Mouse (Mus musculus) hematopoietic stem cell, adult 5-6 weeks (primary cell): ENCODE results near the gene Zic3. TPM values are rescaled to one million over a fixed set of nuclear protein-coding genes. Genes with fewer than 3 reads are reported as not detected.

Source experiments
- ATAC-seq, 2 experiments: fragments of 125-278 bp in 1 of 2; replicated peaks in 1 of 2; 2 replicates each; pipeline ENCODE4 v1.8.0; 2016 to 2017; ENCODE audit warnings: inconsistent platforms in 2 of 2, mild to moderate bottlenecking in 2 of 2, moderate number of reproducible peaks in 2 of 2, low read depth in 1 of 2, moderate TSS enrichment in 1 of 2; ENCODE audit not compliant: low FRiP score in 2 of 2, poor library complexity in 2 of 2, severe bottlenecking in 2 of 2, insufficient read depth in 1 of 2, low TSS enrichment in 1 of 2
- total RNA-seq: library from RNA; stranded (forward); fragments of 172-1452, 232-1000 nt; gene quantifications from 2 replicates; pipeline ENCODE4 v1.2.3, GENCODE M21; 2017

The Zic3 gene
- total RNA-seq, 1 experiment from 2014 or later, result not detected

DNA sequence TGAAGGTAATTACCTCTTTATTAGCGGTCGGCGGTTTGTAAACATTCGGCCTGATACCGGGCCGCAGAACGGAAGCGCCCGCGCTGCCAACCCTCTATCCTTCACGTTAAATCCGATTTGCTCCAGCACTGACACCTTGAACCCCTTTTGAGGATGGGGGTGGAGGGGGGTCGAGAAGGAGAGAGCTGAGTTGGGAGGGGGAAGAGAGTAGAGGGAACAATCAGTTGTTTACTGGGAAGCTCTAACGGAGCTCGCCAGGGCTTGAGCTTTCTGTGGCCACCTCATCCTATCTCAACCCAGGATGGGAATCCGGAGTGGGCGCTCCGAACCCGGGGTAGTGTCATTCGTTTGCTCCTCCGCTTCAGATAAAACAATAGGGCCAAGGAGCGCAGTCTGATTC, 11.0 kb downstream of the Zic3 start:
- ATAC-seq, result no peak

DNA sequence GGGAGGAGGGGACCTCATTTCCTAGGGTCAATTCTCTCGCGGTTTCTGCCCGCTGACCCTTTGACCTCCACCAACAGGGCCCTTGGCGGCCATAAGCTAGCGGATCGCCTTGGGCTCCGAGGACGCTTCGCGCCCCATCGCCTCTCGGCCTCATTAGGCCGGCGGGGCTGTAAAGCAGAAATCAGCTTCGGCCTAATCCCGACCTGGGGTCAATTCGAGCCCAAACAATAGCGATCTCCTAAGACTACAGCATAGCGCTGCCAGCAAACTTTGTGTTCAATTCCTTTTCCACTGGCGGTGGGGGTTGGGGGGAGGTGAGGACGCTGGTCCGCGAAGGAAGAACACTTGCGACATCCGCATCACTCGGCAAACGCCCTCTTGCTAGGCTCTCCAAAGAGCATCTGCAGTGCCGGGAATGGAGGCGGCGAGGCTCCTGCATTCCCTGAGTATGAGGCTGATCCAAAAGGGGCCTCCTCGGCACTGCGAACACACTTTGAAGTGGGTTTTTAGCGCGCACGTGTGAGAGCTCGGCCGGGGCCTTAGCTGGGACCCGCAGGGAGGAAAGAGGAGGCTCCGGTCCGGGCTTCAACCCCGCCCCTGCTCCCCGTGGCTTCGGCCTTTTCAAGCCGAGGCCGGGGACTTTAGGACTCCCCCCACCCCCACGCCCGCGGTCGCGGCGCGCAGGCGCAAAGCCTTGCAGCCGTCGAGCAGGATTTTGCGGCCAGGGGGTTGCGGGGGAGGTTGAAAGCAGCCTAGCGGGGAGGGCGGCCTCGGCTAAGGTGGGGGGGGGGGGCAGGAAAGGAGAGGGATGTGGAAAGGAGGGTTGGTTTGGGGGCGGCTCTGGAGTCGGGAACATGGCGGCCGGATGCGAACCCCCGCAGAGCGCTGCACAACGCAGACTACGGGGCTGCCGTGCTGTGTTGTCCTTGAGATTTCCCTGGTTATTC, 15.8 kb downstream of the Zic3 start:
- ATAC-seq, result no peak; a peak in 1 of 4 replicates

DNA sequence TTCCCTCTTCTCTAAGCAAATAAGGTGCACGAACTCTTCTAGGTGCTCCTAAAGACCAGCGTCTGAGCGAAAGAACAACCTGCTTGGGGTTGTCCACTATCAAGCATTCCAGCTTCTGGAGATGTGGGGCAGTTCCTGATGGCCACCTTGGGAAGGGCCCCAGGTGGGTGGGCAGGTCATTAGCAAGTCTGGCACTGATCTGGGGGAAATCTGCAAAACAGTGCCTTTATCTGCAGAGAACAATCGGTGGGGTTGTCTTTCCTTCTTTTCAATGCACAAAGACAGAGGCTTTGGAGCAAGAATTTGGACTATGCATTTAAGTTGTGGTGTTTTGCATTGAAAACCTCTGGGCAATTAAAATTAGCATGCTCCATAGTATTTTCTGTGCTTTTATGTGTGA, 17.2 kb downstream of the Zic3 start:
- no peak for ATAC-seq

DNA sequence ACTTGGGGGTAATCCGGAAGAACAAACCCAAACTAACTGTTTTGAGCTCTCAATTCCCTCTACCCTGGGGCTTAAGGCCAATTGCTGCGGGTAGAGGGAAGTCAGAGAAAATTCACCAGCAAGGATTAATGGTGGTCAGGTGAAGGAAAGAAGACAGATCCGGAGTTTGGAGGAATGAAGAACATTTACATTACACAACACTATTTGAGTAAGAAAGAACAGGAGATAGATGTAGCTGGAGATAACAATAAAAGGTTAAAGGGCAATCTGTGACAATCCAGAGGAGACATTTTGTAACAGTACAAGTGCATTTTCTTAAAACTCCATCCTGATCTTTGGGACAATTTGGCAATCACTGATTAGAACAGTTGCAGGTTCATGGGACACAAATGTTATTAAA, 19.4 kb downstream of the Zic3 start:
- no peak for ATAC-seq

DNA sequence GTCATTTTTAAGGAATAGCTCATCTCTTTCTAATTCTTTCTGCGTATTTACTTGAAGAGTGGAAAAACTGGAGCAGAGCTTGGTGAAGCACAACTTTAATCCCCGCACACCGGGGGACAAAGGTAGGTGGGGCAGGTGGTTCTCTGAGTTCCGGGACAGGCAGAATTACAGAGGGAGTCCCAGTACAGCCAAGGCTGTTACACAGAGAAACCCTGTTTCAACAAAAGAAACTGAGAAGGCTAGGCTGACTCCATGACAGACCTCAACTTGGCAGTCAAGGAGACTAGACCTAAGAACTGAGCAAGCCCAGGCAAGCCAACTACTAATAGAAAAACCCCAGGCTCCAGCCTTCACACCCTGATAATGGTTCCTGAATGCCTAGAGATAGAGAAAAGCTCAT, 20.0 kb downstream of the Zic3 start:
- no peak for ATAC-seq
